Mouse (Mus musculus) right cerebral cortex, postnatal 14 days (tissue): ENCODE results near the gene Rpl41.
"Not testable (repeated sequence)": the region's sequence is repeated elsewhere in the genome, so short reads cannot be mapped to it uniquely, and the experiment has no call there.

Experiments
- DNase-seq: peaks from one replicate; pipeline ENCODE4 v3.0.0; 2022

Rpl41 gene

DNA sequence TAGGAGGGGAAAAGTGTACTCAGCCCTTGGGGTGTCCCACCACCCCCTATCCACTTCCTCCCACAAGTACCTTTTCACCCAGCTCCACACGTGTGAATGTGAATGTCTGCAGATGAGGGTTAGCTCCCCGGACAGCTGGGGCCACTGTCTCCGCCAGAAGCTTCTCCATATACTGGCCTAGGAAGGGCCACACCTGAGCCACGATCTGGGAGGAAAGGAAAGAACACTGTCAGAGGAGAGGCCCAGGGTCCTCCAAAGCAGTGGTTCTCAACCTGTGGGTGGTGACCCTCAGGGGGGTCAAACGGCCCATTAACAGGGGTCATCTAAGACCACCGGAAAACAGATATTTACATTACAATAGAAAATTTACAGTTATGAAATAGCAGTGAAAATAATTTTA, 26.8 kb downstream of the Rpl41 start:
- DNase-seq, result no peak

DNA sequence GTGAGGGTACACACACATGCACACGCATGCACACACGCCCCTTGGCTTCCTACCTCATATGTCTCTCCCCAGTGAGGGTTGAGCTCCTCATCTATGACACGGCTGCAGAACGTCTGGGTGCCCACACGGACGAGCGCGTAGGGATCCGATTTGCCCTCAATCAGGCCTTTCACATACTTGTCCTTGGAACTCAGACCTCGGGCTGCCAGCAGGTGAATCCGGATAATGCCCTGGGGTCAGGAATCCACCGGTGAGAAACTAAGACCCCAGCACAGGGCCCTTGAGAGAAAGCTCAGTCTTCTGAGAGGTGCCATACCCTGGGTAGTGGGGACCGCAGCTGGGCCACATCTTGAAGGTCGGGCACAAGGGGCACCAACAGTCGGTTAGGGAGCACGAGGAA, 28.5 kb downstream of the Rpl41 start:
- DNase-seq, result no peak

GRCm38 (mm10) chr10:128518833-128519232, 30.3 kb downstream of the Rpl41 start:
- DNase-seq, result no peak

- DNase-seq, result no peak
Observed at GRCm38 (mm10) chr10:128516677-128517076, 32.4 kb downstream of the Rpl41 start.

- no peak for DNase-seq
Observed at GRCm38 (mm10) chr10:128516029-128516428, 33.1 kb downstream of the Rpl41 start.

DNA sequence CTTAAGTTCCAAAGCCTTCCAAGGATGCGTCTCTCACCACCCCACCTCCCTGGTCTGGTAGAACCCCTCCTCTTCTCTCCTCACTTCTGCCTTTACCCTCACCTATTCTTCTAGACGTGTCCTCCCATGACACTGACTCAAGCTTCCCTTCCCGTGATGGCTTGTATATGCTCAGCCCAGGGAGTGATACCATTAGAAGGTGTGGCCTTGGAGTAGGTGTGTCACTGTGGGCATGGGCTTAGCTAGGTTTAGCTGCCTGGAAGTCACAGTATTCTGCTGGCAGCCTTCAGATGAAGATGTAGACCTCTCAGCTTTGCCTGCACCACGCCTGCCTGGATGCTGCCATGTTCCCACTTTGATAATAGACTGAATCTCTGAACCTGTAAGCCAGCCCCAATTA, 34.1 kb downstream of the Rpl41 start:
- no peak for DNase-seq

DNA sequence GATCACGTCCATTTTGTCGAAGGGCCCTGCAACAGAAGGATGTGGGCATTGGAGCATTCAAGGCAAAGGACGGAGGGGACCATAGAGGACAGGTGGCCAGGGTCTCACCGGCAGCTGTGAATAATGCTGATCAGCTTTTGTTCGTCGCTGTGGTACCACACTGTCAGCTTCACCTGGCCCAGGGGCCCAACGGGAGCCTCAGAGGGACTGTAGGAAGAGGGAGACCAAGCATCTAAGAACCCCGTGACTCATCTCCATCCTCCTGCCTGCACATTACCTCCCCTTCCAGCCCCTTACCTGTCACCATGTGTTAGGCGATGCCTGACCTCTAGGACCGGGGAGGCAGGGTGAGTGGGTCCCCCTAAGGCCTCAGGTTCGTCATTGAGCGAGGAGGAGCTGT, 37.3 kb downstream of the Rpl41 start:
- DNase-seq, result no peak

- no peak for DNase-seq
Observed at GRCm38 (mm10) chr10:128511189-128511588, 37.9 kb downstream of the Rpl41 start.

DNA sequence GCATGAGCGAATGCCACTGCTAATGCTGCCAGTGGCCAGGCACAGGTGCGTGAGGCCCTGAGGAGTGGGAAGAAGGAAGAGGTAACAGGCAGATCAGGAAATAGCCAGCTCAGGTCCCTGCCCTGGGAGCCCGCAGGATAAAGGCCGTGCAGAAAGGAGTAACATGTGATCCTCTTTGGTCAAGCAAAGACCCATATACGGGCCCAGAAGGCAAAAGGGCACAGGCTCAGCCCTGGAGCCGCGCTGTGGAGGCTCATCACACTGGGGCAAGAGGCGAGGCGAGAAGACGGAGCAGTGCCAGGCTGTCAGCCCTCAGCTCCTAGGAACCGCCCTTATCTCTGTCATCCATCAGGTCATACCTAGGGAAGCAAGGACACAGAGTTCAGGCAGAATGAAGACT, 38.8 kb downstream of the Rpl41 start:
- DNase-seq, result no peak

DNA sequence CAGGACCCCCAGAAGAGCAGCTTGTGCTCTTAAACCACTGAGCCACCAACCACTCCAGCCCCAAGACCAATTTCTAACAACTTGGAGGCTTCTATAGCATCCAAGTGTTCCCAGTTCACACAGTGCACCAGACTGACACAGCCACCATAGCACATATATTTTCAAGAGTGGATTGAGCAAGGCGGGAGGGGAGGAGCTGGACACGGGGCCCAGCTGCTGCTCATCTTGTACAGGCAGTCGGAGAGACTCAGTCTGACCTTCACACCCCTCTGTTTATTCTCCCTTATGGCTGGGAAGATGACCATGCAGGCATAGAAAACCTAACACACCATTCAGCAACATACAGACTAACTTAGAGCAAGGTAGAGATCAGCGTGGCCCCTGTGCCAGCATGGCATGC, 39.3 kb downstream of the Rpl41 start:
- DNase-seq, result no peak

DNA sequence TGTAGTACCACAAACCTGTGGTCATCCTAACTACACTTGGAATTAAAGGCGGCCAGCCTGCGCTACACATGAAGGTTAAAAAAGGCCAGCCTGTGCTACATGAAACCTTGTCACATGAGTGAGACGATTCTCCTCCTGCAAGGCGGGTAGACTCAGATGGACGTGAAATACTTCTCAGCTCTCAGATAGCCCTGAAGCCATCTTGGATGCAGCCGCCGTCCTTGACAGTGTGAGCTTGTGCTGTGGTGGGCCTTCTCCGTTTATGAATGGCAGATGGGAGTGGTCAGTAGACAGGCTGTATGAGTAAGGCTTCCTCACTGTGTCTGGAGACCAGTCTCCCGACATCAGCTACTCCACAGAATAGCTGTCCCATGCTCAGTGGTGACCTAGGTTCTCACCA, 39.9 kb downstream of the Rpl41 start:
- DNase-seq, result no peak

GRCm38 (mm10) chr10:128508260-128508659, 40.8 kb downstream of the Rpl41 start:
- DNase-seq, result no peak

GRCm38 (mm10) chr10:128505974-128506373, 43.1 kb downstream of the Rpl41 start:
- no peak for DNase-seq

GRCm38 (mm10) chr10:128505371-128505667, 43.8 kb downstream of the Rpl41 start:
- DNase-seq, result not testable (repeated sequence)

- DNase-seq, result no peak
Observed at GRCm38 (mm10) chr10:128504641-128505370, 44.3 kb downstream of the Rpl41 start.

DNA sequence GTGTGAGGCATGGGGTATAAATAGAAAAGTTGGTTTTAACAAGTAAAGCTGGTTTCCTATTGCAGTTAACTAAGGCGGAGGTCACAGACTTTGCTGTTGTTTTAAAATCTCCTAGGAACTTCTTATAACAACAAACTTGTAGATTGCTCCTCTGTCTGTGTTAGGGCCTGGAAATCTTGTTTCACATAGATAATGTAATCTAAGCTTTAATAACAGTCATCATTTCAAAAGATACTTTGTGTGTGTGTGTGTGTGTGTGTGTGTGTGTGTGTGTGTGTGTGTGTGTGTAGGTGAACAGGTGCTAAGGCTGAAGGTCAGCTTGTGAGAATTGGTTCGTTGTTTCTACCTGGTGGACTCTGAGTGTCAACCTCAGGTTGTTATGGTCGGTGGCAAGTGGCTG, 45.1 kb downstream of the Rpl41 start:
- DNase-seq, result no peak

DNA sequence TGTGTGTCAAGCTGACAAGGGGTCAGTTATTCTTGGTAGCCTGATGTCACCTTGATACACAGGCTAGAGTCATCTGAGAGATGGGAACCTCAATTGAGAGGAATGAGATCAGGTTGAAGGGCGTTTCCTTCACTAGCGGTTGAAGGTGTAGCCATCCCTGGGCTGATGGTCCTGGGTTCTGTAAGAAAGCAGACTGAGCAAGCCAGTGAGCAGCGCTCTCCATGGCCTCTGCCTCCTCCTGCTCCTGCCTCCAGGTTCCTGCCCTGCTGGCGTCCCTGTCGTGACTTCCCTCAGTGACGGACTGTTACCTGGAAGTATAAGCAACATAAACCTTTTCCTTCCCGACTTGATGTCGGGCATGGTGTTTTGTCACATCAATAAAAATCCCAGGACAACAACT, 45.6 kb downstream of the Rpl41 start:
- DNase-seq, result no peak

GRCm38 (mm10) chr10:128502341-128502740, 46.8 kb downstream of the Rpl41 start:
- no peak for DNase-seq

GRCm38 (mm10) chr10:128499116-128499671, 49.9 kb downstream of the Rpl41 start:
- DNase-seq, result peak; percentile 58

- DNase-seq, result peak; percentile 95
Observed at GRCm38 (mm10) chr10:128498590-128498989, 50.5 kb downstream of the Rpl41 start, which contains the start of gene Myl6b. Gene Myl6b, minus strand, starts transcription at chr10:128498685.
